Mouse (Mus musculus): Measurements from ENCODE around the gene Stk38l.

- no peak for TF ChIP-seq POLR2A (IDR thresholded peaks at IDR 0.05; ENCODE audit: insufficient read depth, low read depth, low read length)
- no peak for TF ChIP-seq CTCF (IDR thresholded peaks at IDR 0.05; ENCODE audit: insufficient read depth, low read depth, low read length)
Observed at GRCm38 (mm10) chr6:146748271-146748670, 23.5 kb downstream of the Stk38l start.

All from olfactory bulb, adult 2 months (tissue).